Mouse (Mus musculus) mouse trophoblast stem cell (cell line): Measurements from ENCODE around the gene Lrrc4c.

Source experiments
- in situ Hi-C, 2 experiments: fragments of 300-500 bp; cut with MseI, MboI; formaldehyde crosslinking; loops; 2 replicates in 1 of 2; 3 replicates in 1 of 2; pipeline ENCODE4 v1.15.1; 2025

Gene Lrrc4c

DNA sequence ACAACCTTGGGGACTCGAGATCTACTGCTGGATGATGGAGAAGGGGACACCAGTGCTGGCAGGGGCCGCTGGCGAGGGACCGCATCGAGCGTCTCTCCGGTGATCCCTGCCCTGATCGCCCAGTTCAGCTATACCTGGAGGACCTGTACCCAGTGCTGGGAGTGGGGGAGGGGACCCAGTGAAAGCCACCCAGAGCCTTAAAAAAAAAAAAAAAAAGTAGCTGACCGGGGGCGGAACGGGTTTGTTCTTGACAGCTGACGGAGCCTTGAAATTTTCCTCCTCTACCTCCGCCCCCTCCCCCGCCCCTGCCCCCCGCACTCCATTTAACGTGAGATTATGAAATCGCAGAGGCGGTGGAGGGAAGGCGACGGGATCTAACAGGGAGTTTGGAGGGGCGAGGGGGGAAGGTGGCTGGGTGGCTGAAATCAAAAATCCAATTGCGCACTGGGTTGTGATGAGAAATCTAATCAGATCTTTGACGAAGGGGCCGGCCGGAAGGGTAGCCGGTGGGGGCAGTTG lies 1149.1 kb downstream of the Lrrc4c start:
- in situ Hi-C loops, result no loop called here

DNA sequence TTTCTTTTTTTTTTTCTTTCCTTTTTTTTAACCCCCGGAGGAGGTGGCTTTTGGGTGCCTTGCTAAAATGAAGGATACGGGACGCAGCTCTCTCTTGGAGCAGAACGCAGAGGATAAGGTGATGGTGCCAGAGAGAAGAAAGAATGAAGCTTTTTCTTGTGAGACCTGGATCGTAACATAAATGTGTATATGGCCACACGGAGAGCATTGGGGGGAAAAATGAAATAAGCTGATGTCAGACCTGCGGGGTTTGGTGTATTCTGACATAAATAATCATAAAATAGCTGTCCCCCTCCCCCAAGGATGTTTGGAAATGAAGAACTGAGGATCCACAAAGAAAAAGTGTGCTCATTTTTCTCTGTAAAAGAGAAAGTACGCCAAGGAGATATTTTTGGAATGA lies 1149.7 kb downstream of the Lrrc4c start:
- in situ Hi-C loops, result no loop called here

DNA sequence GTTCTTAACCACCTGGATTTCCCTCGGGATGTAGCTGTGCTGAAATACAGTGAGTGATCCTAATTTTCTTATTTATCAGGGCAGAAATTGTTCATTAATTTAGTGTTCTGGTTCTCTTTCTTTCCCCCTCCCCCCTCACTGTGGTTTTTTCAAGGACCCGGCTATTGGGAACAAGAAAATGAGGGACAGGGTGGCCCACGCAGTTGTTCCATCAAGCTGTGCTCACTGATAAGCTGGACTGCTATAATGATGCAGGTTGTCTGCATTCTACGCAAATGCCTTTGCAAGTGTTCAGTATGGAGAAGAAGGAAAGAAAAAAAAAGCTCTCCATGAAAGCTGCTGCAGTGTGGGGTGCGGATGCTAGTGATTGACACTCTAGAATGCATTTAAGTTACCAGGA lies 1150.4 kb downstream of the Lrrc4c start:
- in situ Hi-C loops, result no loop called here

DNA sequence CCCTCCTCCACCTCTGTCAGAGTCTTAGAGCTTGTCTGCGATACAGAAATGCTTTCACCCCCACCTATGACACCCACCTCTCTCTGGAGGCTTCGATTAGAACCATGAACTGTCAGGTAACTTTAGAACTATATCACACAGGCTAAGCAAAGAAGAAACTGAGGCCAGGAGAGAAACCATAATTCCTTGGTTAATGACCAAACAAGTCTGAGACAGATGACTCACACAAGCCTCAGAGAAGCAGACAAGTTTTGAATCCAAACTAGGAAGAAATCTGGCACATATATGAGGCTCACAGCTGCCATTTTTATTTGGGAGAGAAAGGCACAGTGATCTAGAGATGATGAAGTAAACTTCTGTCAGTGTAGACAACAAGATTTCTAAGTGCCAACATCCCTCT lies 1151.4 kb downstream of the Lrrc4c start:
- in situ Hi-C loops, result no loop called here

DNA sequence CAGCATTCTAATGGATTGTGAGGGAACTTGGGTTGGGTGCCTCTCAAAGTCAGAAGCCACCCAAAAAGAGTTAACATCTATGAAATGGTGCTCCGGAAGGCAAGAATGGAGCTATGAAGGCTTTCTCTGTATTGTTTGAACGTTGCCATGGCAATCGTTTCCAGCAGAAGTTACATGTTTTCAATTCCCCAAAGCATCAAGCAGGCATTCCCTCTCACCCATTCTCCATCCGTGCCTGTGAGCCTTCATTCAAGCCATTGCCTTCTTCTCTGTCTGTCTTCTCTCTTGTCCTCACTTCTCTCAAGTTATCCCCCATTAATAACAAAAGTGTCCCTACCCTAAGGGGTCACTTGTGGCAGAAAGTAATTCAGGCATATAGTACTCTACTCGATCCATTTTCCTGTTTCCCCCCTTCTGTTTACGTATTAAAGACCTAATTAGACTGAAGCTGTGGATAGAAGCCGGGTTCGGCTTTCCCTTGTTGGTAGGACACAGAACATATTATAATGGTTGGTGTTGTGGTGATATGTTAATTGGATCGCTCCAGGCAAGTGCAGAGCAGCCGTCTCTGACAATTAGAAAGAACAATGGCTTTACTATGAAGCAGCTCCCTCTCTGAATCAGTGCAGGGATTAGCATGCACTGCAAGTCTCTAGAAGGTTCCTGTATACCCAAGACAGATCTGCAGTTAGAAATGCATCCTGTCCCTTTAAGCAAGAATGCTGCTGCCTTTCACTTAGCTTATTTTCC lies 1160.4 kb downstream of the Lrrc4c start:
- in situ Hi-C loops, result no loop called here

DNA sequence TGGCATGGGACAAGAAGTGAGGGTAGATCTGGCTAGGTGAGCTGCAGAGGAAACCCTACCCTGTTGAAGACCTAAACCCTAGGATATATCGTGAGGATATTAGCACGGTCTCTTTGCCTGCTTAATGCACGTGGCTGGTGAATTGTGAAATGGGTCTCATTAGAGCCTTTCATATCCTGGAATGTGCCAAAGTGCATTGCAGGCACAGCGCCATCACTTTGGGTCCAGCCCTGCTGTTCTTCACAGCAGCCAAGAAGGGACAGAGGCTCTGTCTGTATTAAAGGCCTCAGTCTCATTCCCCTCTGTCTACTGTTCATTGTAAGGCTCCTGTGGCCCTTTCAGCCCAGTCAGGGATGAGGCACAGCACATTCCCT lies 1160.9 kb downstream of the Lrrc4c start:
- in situ Hi-C loops, result no loop called here

DNA sequence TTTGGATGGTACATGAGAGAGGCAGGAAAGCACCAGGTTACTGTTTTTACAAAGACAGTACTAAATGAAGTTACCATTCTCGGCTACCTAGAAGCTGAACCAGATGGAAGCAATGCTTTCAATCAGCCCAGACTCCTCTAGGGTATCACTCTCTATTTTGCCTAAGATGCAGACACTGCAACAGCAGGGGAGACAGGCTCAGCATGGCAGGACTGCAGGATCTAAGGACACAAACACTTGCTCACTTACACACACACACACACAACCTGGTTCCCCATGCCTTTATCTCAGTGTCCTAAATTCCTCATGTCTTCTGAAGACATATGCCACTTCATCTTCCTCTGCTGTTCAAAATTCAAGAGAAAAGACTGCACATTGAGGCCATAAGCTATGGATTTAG lies 1167.0 kb downstream of the Lrrc4c start:
- in situ Hi-C loops, result no loop called here

DNA sequence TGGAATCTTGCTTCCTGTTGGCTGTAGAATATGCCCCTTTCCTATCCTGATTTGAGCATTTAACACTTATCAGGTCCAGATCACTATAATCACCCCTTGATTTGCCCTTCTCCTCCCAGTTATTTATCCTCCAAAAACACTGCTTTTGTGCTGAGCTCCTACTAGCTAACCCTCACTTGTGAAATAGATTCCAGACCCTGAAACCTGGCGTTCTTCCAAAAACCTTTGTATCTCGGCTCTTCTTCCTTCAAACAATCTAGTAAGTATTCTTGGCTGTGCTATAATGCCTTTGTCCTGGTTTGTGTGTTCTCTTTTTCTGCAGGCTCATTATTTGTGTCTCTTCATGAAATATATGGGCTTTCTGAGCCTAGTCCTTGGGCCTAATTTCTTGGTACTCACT lies 1167.6 kb downstream of the Lrrc4c start:
- in situ Hi-C loops, result no loop called here

DNA sequence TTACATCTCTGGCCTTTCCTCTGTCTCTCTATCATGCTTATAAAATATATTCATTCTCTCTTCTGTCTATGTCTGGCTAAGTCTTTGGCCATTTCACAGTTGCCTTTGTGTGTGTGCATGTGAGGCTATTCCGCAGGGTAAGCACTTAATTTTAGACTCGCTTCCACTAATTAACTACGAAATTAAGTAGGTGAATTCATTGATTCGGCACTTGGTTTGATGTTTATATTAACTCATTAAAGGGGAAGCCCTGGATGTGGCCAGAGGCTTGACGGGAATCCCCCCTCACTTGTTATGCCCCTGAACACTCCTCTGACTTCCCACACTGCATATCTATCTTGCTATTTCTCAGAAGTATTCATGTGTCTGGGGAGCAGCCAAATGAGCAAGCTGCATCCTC lies 1169.6 kb downstream of the Lrrc4c start:
- in situ Hi-C loops, result no loop called here

DNA sequence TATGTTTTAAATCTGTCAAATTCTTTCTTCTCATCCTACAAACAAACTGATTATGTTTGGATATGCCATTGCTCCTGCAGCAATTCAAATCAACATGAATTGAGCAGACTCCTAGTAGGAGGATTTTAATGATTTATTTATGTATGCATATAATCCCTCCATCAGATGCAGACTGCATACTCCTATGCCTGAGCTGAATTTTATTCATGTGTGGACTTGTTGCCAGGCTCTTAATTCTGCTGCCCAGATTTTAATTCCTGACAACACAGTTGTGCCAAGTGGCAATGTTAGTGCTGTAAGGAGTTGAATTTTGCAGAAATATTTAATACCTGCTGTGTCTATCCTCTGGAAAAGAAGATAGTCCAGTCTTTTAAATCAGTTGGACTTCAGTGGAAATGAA lies 1179.1 kb downstream of the Lrrc4c start:
- in situ Hi-C loops, result no loop called here

DNA sequence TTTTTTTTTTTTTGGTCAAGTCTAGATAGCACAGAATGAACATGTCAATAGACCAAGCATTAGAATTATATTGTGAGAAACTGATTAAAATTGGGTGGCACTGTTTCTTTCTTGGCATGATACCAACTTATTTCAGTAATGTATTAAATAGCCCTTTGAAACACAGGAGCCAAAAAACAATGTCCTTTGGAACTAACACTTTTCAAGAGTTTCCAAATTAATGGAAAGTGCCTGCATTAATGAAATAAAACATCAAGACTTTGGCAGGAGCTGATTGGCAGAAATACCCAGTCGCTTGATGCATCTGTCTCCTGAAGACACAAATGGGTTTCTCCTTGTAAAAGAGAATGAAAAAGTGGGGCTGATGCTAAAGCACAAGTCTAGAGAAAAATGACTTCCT lies 1184.5 kb downstream of the Lrrc4c start:
- in situ Hi-C loops, result no loop called here

DNA sequence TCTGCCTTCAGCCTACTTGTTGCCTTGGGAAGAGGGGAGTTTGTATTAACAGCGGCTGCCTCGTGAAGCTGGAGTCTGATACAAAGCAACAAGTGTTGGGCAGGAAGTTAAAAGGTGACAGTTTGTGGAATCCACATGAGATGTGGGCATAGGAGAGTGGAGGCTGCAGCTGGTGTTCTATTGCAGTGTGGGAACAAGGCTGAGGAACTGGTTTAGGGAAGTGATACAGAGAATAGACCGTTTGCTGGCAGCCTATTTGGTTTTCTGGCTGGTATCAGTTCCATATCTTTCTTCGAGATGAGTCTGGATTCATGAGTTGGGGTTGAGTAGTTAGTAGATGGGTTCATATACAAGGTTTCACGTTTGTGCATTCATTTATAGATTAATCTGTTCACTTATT lies 1186.9 kb downstream of the Lrrc4c start:
- in situ Hi-C loops, result no loop called here

DNA sequence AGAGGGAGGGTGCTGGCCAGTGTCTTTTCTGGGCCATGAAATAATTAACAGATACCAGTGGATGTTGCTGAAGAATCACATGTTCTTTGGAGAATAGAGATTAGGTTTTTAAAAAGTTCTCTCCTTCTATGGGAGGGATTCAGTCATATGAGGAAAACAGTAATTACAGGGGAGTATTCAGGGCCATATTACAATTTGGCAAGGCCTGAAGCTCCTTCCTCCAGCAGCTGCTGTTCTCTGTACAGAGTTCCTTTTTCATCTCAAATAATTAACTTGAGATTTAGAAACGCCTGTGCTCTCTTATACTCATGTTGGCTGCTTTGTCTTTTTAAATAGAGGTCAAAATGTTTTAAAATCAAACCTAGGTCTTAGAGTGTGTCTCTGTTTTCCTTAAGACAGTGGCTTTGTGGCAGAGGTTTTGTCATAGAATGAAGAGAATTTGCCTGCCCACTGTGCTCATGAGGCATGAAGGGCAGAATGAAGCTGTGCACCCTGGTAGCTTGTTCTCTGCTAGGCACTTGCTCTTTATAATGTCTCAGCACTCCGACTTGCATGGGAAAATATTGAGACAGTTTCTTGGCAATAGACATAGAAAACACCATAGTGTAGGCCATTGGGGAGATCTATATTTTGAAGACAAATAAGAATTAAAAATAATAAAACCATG lies 1206.4 kb downstream of the Lrrc4c start:
- in situ Hi-C loops, result no loop called here

DNA sequence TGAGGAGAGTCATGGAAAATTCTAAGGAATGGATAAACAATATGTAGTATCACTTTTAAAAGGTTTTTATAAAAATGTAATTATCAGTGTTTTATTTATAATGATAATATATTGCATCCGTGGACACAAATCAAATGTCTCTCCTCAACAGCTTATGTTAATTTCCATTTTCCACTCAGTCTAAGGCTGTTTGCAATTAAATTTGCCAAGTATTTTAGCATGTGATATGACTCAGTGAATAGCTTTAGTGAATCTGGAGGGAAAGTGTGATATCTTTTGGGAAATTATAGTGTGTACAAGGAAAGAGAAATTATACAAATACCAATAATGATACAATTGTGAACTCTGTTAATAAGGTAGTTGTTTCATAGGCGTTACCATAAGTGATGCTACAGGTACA lies 1207.1 kb downstream of the Lrrc4c start:
- in situ Hi-C loops, result no loop called here

DNA sequence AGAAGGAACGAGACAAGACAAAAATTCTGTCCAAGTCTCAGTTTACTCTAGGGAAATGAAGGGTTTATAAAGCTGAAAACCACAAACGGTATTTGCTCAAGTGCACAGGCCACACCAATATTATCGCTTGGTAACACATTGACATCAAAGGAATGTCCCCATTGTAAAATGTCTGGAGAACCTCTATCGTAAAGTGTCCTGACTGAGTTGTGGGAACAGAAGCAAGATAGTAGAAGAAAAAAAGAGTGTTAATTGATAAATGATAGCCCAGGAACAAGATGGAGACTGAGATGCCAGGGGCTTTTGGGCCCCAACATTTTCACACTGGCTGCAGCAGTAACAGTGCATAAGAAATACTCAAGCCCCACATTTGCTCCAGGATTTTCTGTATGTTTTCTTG lies 1212.7 kb downstream of the Lrrc4c start:
- in situ Hi-C loops, result no loop called here

DNA sequence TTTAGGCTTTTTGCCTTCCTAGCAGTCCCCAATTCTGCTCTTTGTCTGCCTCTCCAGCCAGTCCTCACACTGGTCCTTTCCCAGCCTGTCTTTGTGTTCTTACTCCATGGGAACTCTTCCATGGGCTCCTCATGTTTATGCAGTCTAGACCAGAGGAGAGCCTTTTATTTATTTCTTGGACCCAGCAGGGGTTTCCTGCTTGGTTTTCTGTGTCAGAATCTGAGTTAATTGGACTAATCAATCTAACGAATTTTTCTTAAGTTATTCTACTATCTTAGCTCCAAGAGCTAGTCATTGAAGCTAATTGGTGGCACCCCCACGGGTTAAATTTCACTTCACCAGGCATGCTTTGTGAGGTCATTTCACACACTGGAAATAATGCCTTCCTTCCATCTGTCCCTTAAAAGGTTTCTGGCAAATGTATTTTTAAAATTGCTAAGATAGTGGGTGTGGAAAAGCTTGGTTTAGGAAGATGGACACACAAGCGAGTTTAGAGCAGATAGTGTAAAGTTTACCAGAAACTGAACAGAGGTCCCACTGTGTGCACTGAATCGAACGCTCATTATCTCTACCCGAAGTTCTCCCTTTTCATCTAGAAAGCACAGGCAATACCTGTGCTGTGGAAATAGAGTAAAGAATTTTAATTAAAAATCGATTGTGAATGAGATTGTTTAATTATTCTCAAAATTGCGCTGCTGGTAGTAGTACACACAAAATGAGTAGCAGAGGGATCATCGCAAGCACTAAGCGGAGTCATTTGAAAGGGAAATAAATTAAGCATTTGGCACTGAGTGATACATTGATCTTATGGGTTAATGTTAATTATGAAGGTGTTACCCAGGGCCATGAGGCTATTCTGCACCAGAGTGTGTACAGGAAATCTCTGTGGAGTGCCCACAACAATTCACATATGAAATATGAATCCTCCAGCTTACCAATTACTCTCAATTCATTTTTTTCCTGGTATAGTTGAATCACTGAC lies 1226.0 kb downstream of the Lrrc4c start:
- in situ Hi-C loops, result no loop called here

DNA sequence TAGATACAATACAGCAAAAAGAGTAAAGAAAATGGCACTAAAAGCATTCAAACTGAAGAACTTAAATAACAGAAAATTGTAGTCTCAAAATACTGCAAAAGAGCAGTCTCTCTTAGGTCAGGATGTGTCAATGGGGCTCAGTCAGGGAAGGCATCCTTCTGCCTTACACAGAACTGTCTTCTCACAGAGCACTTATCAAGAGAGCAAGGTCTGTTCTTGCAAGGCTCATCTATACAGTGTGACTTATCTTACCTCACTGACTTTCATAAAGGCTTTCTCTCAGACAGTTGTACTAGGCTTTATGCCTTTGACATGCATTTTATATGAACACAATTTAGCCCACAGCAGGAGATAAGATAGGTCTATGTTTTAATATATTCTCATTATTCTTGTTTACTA lies 1226.7 kb downstream of the Lrrc4c start:
- in situ Hi-C loops, result no loop called here

DNA sequence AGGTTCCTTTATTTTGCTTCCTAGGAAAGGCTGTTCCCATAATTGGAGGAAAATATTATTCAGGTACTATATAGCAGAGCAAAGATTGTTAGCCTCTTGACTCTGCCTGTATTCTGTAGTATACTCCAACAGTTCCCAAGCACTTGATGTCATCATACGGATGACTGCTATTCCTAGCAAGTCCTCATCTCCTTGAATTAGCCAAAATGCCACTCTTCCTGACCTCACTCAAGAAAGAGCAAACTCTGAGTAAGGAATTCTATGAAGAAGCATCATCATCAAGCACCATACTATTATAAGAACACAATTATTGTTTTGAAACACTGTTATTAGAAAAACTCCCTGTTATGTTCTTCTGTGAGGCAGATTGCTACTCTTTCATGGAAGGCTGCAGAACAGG lies 1228.0 kb downstream of the Lrrc4c start:
- in situ Hi-C loops, result no loop called here

DNA sequence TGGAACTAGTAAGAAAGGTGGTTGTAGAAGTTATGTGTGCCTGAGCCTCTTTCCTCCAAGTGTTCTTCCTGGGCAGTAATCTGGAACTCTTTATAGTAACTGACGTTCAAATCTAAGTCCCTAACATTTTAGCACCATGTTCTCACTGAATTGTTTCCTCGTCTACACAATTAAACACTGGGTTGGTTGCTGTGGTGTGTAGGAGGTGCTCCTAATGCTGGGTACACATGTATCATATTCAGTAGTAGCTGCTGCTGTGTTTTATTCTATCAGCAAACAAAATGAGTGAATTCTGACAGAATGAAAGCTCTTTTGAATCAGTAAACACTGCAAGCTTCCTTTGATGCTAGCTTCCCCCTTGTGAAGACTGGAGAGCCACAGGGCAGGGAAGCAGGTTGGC lies 1246.5 kb downstream of the Lrrc4c start:
- in situ Hi-C loops, result no loop called here

DNA sequence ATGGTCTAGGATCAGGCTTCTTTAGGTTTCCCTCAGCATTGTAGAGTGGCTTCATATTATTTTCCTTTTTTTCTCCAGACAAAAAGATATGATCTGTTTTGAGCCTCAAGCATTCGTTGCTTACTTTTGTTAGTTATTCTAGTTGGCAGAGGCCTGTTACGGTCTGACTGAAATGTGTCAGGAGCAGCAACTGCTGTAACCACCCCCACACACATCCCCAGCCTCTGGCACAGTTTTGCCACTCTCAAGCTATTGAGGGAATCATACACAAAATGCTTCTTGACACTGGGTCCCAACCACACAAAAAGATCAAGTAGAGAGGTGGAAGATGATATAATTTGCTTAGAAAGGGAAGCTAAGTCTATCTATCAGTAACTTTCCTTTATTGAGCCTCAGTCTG lies 1251.0 kb downstream of the Lrrc4c start:
- in situ Hi-C loops, result no loop called here

DNA sequence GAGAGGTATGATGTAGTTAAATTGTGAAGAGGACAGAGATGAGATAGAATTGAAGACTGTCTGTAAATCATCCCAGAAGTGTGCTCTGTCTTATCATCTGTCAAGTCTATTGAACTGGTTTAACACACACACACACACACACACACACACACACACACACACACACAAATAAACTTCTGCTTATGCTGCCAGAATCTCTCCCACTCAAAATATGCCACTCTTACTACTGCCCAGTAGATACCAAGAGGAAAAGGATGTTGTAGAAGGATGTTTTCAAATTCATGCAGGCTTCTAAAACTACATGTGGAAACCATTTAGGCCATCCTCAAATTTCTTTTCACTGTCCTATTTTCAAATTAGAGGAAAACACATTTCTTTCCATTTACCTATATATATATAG lies 1257.0 kb downstream of the Lrrc4c start:
- in situ Hi-C loops, result no loop called here

DNA sequence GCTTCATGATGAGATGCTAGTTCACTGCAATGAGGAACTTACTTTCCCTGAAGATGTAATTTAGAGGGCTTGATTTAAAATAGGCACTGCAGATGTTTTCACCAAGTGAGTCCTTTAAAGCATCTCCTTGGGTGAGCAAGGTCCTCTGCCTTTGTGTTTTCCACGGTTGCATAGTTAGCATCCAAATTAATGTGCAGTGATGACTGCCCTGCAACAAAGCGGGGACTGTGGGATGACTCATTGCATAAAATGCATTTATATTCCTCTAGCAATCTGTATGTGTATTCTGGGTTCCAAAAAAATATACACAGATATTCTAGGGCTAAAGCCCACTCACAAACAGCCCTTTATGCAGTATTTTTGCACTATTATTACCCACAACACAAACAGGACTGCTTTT lies 1263.2 kb downstream of the Lrrc4c start:
- in situ Hi-C loops, result no loop called here
